Mouse (Mus musculus): ENCODE data around the gene Trim13.
"Not testable (repeated sequence)": the region's sequence is repeated elsewhere in the genome, so short reads cannot be mapped to it uniquely, and the experiment has no call there.

Gene Trim13

DNA sequence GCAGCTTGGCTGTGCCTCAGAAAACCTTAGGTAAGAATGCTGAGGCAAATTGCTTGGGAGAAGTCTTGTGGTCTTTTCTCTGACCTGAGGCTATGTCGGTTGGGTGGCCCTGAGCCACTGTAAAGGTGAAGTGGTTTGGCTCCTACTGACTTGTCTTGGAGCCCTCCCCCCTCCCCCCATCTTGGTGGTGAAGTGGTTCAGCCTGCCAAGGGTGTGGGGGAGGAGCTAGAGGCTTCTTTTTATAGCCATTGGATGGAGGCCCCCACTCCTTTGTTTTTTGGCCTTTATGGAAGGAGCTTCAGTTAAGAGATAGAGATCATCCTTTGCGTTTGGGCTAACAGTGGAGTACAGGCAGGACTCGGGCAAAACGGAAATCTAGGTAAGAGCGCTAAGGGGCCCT lies at the start of gene Trim13:
Trim13 (plus strand) TSS at position 280 of the 400 bp plus-strand sequence.
- in situ Hi-C loops (cut with MboI; ENCODE audit: unreplicated experiment in 2 of 2) = no loop called here

DNA sequence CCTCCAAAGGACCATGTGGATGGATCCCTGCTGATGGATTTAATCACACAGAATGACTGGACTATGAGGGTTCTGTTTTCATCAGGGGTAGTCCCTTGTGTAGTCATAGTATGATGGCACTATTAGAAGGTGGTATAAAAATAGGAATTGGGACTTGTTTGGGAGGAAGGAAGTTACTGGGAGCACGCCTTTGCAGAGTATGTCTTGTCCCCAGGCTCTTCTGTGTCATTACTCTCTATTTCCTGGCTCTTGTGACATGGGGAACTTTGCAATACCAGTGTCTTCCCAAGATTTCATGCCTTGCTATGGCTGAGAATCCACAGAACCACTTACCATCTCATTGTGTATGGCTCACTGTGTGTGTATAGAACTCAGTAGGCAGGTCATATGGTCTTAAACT lies 49.4 kb upstream of the Trim13 start:
- in situ Hi-C loops (cut with MboI; ENCODE audit: unreplicated experiment in 2 of 2) = no loop called here

DNA sequence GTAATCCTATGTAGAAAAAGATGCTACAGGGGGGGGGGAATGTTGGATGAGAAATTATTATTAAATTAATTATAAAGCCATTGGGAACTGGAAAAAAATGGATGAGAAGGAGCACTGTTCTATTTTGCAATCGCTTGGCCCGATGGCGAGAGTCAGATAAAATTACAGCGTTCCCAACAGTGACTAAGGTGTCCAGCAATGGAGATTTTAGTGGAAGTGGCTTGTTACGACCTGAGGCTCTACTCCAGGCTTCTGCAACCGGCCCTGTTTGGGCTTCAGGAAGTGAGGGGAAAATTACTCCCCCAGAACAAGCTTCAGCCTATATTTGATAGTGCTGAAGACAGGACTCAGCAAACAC lies 42.1 kb upstream of the Trim13 start:
- in situ Hi-C loops (cut with MboI; ENCODE audit: unreplicated experiment in 2 of 2) = loop anchor here in 1 of 2 experiments (25.0 kb wide), 1 partner anchor 1281 kb away; the partner anchor contains the start of gene Wdfy2

DNA sequence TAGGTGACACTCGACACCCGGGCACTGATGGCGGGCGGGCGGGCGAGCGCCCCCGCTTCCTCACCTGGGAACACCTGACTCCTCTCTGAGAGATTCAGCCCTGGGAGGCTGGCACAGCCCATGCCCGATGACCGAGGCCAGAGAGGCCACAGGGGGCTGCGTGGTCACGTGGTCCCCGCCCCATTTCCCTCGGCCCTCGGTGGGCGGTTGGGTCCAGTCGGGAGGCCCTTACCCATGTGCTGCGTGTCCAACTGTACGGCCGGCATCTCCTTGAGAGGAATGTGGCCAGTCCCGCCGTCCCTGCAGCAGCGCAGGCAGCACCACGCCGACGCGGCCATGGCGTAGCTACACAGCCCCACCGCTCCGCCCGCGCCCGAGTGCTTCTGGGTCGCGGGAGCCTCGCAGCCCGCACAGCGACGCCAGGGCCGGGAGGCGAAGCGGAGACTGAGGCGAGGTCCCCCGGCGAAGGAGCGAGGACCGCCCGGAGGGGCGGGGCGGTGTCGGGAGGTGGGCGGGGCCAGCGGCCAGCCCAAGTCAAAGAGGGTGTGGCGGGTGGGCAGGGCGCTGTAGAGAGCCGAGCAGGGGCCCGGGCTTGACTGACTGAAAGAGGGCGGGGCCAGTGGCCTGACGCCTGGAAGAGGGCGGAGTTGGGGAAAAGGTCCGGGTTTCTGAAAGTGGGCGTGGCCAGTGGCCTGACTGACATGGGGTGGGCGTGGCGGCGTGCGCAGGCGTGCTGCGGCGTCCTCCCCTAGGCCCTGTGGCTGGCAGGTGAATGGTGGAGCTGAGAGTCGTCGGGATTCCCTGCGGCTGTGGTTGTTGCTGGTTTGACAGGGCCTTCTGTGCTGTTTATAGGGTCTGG lies 41.5 kb upstream of the Trim13 start, which contains the start of gene Spryd7:
Spryd7 (minus strand) TSS at position 598 of the 859 bp plus-strand sequence.
- in situ Hi-C loops (cut with MboI; ENCODE audit: unreplicated experiment in 2 of 2) = loop anchor here in 1 of 2 experiments (25.0 kb wide), 1 partner anchor 1281 kb away; the partner anchor contains the start of gene Wdfy2

DNA sequence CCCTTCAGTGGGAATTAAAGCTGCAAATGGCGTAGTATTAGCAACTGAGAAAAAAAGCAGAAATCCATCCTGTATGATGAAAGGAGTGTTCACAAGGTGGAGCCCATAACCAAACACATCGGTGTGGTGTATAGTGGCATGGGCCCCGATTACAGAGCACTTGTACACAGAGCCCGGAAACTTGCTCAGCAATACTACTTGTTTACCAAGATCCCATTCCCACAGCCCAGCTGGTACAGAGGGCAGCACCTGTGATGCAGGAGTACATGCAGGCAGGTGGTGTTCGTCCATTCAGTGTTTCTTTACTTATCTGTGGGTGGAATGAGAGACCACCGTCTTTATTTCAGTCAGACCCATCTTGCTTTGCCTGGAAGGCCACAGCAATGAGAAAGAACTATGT lies 39.1 kb upstream of the Trim13 start:
- in situ Hi-C loops (cut with MboI; ENCODE audit: unreplicated experiment in 2 of 2) = loop anchor here in 1 of 2 experiments (25.0 kb wide), 1 partner anchor 1278 kb away; the partner anchor contains the start of gene Wdfy2

DNA sequence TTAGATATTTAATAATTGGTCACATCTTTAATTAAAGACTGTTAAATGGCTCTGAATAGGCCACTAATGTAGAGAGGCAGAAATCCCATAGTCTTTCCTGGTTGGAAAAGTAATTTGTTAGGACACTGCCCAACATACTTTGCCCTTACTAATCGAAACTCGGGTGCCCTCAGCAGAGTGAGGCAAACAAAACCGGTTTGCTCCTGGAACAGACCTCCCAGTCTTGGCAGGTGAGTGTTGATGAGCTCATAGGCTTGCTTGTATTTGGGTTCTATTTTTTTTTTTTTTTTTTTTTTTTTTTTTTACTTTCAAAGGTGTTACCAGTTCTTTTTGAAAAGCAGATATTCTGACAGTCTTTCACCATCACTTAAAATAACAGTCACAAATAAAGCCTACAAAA lies 38.2 kb upstream of the Trim13 start:
- in situ Hi-C loops (cut with MboI; ENCODE audit: unreplicated experiment in 2 of 2) = loop anchor here (10.0 to 25.0 kb wide), 2 partner anchors 755 to 1277 kb away; partner anchors contain the start of gene Wdfy2 (in 1 of the 2)

DNA sequence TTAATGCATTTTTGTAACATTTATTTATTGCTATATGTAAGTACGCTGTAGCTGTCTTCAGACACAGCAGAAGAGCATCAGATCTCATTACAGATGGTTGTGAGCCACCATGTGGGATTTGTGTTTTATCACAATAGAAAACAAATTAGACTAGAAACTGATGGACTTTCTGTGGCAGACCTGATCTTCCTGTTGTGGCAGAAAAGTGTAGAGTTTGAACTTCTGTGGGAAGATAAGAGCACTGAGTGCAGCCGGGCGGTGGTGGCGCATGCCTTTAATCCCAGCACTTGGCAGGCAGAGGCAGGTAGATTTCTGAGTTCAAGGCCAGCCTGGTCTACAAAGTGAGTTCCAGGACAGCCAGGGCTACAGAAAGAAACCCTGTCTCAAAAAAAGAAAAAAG lies 31.8 kb upstream of the Trim13 start:
- in situ Hi-C loops (cut with MboI; ENCODE audit: unreplicated experiment in 2 of 2) = loop anchor here (5.0 to 25.0 kb wide), 3 partner anchors 686 to 1271 kb away; partner anchors contain the start of gene Wdfy2 (in 1 of the 2)

DNA sequence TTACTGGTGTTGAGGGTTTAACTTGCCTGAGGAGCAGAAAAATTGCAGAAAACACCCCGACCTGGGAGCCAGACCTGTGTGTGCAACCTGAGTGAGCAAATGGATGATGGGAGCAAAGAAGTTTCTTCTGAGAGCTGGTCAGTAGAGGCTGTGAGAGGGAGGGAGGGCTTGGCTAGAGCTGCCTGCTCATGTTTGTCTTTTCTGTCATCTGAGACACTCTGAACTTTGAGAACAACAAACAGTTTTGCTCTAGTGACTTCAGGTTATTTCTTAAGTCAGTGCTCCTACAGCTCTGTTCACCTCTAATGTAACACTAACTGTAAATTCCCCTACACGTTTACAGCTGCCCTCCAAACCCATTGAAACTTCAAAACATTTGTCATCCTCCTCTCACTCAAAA lies 28.7 kb upstream of the Trim13 start:
- in situ Hi-C loops (cut with MboI; ENCODE audit: unreplicated experiment in 2 of 2) = loop anchor here (5.0 to 25.0 kb wide), 3 partner anchors 683 to 1268 kb away; partner anchors contain the start of gene Wdfy2 (in 1 of the 2)

DNA sequence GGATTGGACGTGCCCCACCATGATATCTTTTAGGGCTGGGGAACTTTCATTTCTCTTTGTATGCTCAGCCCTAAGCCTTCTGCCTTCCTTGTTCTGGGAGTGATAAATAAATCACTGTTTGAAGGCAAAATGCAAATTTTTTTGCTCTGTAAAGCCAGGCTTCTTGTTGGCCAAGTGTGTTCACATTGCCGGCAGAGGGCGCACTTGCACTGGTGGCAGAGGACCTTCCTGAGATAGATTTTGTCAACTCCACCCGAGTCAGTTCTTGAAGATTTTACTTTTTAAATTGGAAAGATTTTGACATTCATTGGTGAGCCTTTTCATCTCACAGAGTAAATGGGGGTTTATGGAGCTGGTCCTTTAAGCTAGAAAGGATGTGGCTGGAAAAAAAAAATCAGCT lies 26.7 kb upstream of the Trim13 start:
- in situ Hi-C loops (cut with MboI; ENCODE audit: unreplicated experiment in 2 of 2) = loop anchor here (5.0 to 25.0 kb wide), 6 partner anchors 471 to 1266 kb away; partner anchors contain the start of genes Gucy1b2 (in 2 of the 2) and Wdfy2 (in 1 of the 2)

DNA sequence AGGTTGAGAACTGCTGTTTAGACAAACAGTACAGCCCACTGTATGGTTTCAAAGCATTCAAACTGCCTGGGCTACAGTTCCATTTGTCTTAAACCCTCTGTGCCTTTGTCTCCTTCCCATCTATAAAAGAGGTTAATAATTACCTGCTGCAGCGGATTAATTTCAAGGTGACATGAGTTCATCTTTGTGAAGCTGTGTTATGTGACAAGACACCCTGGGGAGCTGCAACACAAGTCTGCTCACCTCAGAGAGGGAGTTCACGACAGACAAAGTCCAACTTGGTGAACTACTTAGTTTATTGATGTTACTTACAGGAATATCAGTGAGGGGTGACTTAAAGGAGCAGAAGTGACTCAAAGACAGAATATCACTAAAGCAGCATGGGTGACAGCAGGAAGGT lies 25.9 kb upstream of the Trim13 start:
- in situ Hi-C loops (cut with MboI; ENCODE audit: unreplicated experiment in 2 of 2) = loop anchor here (5.0 to 25.0 kb wide), 6 partner anchors 470 to 1265 kb away; partner anchors contain the start of genes Gucy1b2 (in 2 of the 2) and Wdfy2 (in 1 of the 2)

DNA sequence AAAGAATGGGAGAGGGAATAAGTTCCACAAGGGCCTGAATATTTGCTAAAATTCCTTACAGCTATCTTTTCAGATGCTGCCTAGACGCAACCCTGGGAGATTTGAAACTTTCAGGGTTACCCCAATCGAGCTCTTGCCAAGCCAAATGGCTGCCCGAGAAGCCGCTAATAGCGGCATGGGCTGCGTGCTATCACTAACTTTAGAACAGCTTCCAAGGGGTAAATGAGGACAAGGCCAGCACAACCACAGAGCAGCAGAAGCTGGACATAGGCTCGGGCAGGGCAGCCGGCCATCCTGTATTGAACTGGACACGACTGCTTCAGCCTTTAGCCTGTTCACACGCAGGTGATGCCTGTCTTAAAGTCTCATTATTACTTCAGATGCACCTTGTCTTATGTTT lies 23.0 kb upstream of the Trim13 start:
- in situ Hi-C loops (cut with MboI; ENCODE audit: unreplicated experiment in 2 of 2) = no loop called here

DNA sequence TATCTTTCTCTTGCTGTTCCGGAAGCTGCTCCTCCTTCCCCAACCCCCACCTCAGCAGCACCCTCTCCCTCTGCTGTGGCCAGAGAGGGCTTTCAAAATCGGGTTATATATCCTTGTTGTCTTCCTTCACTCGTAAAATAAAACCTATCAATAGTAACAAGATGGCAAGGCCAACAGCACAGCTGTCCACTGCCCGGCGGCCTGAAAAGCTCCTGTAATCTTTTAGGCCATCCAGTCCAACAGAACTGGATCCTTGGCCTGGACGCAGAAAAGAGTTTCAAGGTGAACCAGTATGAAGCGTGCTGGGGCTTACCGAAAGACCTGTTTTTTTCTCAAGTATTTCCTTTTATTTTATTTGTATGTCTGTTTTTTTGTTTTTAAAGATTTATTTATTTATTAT lies 22.1 kb upstream of the Trim13 start:
- in situ Hi-C loops (cut with MboI; ENCODE audit: unreplicated experiment in 2 of 2) = no loop called here

DNA sequence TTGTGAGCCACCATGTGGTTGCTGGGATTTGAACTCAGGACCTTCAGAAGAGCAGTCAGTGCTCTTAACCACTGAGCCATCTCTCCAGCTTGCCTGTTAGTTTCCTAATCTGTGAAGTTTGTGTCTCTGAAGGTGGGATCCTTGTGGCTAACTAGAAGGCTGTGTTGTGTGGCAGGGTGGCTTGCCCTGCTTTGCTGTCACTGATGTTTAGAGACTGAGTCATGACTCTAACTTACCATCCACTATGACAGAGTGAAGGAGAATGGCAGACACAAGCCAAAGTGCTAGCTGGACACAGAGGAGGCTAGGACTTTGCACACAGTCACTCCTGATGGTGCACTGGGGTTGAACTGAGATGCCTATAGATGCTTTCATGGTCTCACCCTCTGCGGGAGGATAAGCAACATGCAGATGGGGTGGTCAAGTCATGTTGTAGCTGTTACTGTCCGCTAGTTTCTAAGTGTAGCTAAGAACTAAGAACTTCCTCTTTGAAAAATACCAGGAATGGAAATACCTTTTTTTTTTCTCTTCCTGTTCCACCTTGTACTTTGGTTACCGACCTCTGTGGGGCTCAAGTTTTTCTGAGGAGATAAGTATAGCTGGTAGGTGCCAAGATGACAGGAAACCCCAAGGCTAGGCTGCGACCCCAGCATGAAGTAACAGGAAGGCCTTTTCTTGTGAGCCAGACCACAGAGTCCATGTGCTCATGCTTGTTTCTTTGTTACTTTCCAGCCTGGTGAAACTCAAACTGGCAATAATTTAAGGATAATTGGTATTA lies 8.6 kb upstream of the Trim13 start:
- in situ Hi-C loops (cut with MboI; ENCODE audit: unreplicated experiment in 2 of 2) = no loop called here

DNA sequence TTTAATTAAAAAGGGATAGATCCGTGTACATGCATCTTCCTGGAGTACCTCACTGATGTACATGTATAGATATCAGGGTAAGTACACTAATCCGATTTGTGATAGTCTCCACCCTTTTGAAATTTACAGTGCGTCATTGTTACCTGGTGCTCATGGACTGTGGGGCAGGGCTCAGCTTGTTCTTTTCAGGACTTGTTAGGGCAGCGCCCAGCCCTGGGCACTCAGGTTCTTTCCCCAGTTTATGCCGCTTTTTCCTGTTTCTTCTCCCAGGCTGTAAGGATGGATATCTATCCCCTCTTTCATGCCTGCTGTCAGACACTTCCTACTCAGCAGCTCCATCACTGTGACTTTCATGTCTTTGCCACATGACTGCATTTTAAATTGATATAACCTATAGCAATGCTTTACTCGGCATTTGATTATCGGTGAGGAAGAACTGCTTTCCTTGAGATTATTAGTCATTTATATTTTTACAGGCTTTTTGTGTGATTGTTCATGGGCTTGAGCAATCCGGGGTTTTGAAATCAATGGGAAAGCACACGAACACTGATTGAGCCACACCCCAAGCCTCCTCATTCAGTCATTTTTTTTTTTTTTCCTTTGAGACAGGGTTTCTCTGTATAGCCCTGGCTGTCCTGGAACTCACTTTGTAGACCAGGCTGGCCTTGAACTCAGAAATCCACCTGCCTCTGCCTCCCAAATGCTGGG lies 1.2 kb upstream of the Trim13 start:
- in situ Hi-C loops (cut with MboI; ENCODE audit: unreplicated experiment in 2 of 2) = no loop called here

DNA sequence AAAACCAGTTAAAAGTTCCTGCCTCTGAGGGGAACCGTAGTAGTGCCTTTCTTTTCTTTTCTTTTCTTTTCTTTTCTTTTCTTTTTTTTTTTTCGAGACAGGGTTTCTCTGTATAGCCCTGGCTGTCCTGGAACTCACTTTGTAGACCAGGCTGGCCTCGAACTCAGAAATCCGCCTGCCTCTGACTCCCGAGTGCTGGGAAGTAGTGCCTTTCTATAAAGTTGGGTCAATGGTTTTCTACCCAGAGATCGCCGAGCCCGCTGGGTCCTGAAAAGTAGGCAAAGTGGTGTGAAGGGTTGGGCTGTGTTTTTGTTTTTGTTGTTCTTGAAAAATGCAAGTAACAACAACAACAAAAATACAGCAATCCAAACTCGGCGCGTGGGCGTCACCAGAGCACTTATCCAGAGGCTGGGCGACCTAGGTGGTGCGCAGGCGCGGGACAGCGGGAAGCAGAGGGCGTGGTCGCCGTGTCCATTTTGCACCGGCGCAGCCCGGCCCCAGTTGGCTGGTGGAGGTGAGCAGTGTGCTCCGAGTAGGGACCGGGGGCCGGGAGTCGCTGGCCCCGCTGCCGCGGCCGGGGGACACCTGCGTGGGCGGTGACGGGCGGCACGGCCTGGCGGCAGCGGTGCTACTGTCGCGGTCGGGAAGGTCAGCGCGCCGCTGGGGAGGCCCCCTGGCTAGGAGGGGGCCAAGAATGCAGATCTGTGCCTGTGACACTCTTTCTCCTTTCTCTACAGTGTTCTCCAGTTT lies 1.2 kb downstream of the Trim13 start:
- in situ Hi-C loops (cut with MboI; ENCODE audit: unreplicated experiment in 2 of 2) = no loop called here

DNA sequence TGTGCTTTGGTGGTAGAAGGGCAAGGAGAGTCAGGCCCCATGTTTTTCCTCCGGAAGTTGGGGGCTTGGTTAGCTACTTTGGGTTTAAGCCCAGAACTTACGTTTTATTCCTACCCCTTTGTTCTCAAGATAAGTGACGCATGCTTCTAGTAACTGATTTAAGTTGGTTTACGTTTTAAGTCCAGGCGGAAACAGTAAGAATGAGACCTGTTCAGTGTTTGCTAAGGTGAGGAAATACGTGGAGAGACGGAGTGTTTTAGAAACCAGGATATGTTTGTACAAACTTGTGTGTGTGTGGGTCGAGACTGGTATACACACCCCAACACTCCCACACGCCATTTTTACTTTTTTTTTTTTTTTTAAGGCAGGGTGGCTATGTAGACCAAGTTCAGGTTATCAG lies 3.3 kb downstream of the Trim13 start:
- in situ Hi-C loops (cut with MboI; ENCODE audit: unreplicated experiment in 2 of 2) = no loop called here

DNA sequence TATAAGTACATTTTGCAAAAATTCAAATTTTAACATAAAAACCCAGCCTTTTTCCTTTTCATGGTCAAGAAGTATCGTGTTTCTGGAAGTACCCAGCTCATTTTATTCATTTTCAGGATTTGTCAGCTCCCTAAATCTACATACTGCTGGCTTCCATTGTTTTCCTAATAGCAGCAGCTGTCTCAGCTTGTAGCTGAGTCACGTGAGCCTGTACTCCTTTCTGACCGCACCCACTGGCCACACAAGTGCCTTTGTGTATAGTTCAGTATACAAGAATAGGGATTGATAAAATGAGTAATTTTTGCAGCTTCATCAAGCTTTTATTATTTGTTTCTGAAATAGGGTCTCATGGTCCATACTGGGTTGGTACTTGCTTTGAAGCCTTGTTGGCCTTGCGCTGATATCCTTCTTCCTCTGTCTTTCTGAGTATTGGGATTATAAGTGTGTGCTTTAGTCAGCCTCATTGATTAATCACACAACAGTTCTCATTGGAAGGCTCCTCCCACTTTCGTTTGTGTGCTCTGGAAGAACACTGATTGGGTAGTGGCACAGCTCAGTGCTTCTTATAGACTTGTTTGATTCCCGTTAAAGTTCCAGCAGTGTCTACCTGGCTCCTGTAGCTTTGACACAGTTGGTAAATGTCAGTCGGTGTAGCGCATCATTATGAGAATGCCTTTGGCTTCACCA lies 5.2 kb downstream of the Trim13 start:
- in situ Hi-C loops (cut with MboI; ENCODE audit: unreplicated experiment in 2 of 2) = no loop called here

DNA sequence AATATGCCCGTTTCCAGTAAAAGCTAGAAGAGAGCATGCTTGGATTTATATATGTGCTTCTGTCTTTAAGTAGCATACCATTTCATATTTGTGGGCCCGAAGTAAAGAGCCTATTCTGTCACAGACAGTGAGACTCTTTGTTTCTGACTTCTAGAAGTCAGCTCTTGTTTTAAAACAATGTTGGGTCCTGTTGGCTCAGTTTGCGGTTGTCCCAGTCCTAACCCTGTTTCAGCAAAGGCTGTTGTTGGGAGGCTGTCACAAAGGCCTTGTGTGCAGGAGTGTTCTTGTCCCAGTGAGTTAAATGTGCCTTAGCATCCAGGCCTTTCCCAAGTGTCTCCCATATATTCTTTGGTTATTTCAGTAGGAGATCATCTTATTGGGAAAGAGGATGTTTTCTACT lies 6.0 kb downstream of the Trim13 start:
- in situ Hi-C loops (cut with MboI; ENCODE audit: unreplicated experiment in 2 of 2) = no loop called here

DNA sequence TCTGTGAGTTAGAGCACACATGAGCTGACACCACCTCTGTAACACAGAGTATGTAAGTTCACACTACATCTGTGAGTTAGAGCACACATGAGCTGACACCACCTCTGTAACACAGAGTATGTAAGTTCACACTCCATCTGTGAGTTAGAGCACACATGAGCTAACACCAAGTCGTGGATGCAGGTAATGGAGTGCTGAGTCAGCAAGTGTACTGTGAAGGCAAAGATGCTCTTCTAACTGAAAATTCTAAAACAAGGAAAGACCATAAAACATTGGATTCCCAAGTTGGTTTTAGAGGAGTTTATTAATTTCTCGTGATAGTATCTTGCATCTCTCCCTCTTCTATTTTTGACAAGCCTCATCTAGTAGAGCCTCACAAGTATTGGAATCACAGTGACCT lies 8.0 kb downstream of the Trim13 start:
- in situ Hi-C loops (cut with MboI; ENCODE audit: unreplicated experiment in 2 of 2) = not testable (repeated sequence)

Measured in v-Abl transformed pro-B cells (cell line).